Mouse (Mus musculus) ES-Bruce4 (cell line): Measurements from ENCODE around the gene Gm11011.

Experiments used
- CTCF ChIP-seq: IDR thresholded peaks from one replicate; pipeline ENCODE4 v1.8.1; 2011; ENCODE audit warnings: low read depth, low read length
- POLR2A ChIP-seq: IDR thresholded peaks from one replicate; pipeline ENCODE4 v1.8.1; 2011; ENCODE audit warnings: low read length; ENCODE audit not compliant: insufficient read depth

DNA sequence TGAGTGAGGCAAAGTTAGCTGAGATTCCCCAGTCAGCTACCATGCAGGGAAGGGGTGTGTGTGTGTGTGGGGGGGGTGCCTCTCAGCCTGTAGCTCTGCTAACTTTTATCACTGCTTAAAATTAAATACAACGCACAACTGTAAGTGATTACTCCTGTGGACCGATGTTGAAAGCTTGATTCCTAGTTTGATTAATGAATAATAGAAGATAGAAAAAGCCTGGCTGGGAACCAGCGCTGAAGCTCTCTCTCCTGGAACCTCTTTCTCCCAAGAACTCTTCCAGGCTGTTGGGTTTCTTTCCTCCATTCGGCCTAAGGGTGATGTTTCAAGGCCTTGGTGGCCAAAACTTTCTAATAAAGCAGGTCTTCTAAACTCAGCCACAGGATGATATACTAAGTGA lies 48.9 kb upstream of the Gm11011 start:
- TF ChIP-seq CTCF (no peak), POLR2A (no peak)
